Mouse (Mus musculus) kidney, adult 2 months (tissue): Measurements from ENCODE around the gene Elmod3.

ENCODE experiments used
- CTCF ChIP-seq: fragments of 200-500 bp; conservative IDR thresholded peaks from 2 replicates; pipeline ENCODE4 v1.5.1; 2011; ENCODE audit warnings: low read depth, mild to moderate bottlenecking, control low read depth, low read length, moderate library complexity, mixed read lengths; ENCODE audit not compliant: insufficient read depth, insufficient read length
- POLR2A ChIP-seq: fragments of 200-500 bp; IDR thresholded peaks from one replicate; pipeline ENCODE4 v1.6.1; 2011; ENCODE audit warnings: low read depth, low read length, control low read depth

DNA sequence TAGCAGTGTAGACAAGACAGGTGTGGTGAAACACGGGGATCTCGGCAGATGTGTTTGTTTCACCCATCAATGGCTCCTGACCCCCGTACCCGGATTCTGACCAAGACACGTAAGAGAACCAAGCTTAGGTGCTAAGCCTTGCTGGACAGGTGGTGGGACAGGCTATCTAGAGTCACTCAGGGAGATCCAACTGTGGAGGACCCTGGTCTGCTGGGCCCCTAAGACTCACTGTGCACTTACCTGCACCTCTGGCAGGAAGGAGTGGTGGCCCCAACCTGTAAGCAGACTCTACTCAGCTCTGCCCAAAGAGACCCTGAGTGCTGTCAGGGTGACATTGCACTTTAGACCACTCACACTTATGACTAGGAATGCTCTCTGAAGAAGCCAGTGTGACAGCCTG is 77.3 kb downstream of the Elmod3 start:
- TF ChIP-seq POLR2A = no peak
- TF ChIP-seq CTCF = no peak
